Mouse (Mus musculus): ENCODE results near the gene Prg3.

DNA sequence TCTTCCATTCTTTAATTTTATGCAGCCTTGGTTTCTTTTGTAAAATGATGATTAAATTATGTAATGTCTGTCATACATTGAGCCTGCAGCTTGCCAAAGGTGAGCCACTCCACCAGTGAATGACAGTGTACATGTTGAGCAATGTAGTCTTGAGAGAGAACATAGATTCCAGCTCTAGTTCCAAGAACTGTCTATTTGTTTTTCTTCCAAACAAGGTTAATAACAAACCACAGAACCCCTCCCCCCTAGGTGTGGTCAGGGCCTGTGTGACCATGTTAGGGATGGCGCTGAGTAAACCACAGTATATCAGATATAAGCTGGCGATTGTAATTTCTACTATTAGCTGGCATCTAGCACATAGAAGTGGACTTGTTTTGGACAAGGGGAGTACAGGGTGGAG, 8.4 kb downstream of the Prg3 start:
- TF ChIP-seq CTCF (IDR thresholded peaks at IDR 0.05; ENCODE audit: low read depth): no peak
- TF ChIP-seq EP300 (IDR thresholded peaks at IDR 0.05; ENCODE audit: low read depth): no peak

Measured in liver, embryonic 14.5 days (tissue).